Mouse (Mus musculus) lung, embryonic 16.5 days (tissue): ENCODE measurements around the gene Ldlrad1. TPM values are rescaled to one million over a fixed set of nuclear protein-coding genes. Genes with fewer than 3 reads are reported as not detected.

Experiments used
- ATAC-seq: fragments of 200-750 bp; cut with Nextera tagmentation; 2 replicates; pipeline ENCODE4 v1.8.0; 2017; ENCODE audit warnings: low read depth, mild to moderate bottlenecking, moderate library complexity
- H3K27ac ChIP-seq: fragments of 300-500 bp; sonication (generic); 2 replicates; pipeline ENCODE4 v1.5.1; 2014; ENCODE audit warnings: mild to moderate bottlenecking, control low read depth, low read length
- H3K27me3 ChIP-seq: fragments of 300-500 bp; sonication (generic); 2 replicates; pipeline ENCODE4 v1.6.1; 2014; ENCODE audit warnings: low read depth, low read length, mixed read lengths; ENCODE audit not compliant: control insufficient read depth, insufficient read depth
- H3K36me3 ChIP-seq: fragments of 300-500 bp; sonication (generic); 2 replicates; pipeline ENCODE4 v1.6.1; 2014; ENCODE audit warnings: low read length; ENCODE audit not compliant: control insufficient read depth, insufficient read depth
- H3K4me1 ChIP-seq: fragments of 300-500 bp; sonication (generic); replicated peaks from 2 replicates; pipeline ENCODE4 v1.6.1; 2014; ENCODE audit warnings: low read length, mixed read lengths; ENCODE audit not compliant: control insufficient read depth, insufficient read depth
- H3K4me2 ChIP-seq: fragments of 300-500 bp; sonication (generic); 2 replicates; pipeline ENCODE4 v1.6.1; 2014; ENCODE audit warnings: low read depth, low read length, control low read depth
- H3K4me3 ChIP-seq: fragments of 300-500 bp; sonication (generic); 2 replicates; pipeline ENCODE4 v1.5.1; 2014; ENCODE audit warnings: mild to moderate bottlenecking, low read length, control low read depth
- H3K9ac ChIP-seq: fragments of 300-500 bp; sonication (generic); 2 replicates; pipeline ENCODE4 v1.6.1; 2014; ENCODE audit warnings: low read length, control low read depth
- H3K9me3 ChIP-seq: fragments of 300-500 bp; sonication (generic); 2 replicates; pipeline ENCODE4 v1.6.1; 2016; ENCODE audit warnings: low read length; ENCODE audit not compliant: control insufficient read depth
- WGBS: fragments of 180-500 bp; shearing (Covaris S2); extraction: QIAGEN DNeasy Blood & Tissue Kit; methylation state at CpG from one replicate; pipeline ENCODE4 v1.1.7; 2014; 5-methylcytosine and 5-hydroxymethylcytosine counted together
- polyA plus RNA-seq: library from polyadenylated mRNA; unstranded; fragments of >200 nt; fragmentation: Nextera tagmentation; extraction: Ambion mirVana; gene quantifications from 2 replicates; pipeline ENCODE4 v1.2.1, GENCODE M21; 2015

Ldlrad1 gene
- polyA plus RNA-seq, 1 experiment from 2014 or later: 0.23 TPM

- Histone ChIP-seq H3K36me3 (peaks cover 42% of the 10 kb centered on the region), H3K27ac (no peak overlapping the region), H3K4me3 (no peak overlapping the region), H3K9ac (no peak overlapping the region), H3K9me3 (no peaks in the 10 kb centered on the region), H3K4me2 (no peak overlapping the region), H3K27me3 (no peaks in the 10 kb centered on the region), H3K4me1 (no peaks in the 10 kb centered on the region)
- 69% methylated on average over 7 of the region's 7 CpGs for WGBS
- ATAC-seq: no peak
These were observed 6.0 kb upstream of the Ldlrad1 start for GRCm38 (mm10) chr4:107203001-107203400.

DNA sequence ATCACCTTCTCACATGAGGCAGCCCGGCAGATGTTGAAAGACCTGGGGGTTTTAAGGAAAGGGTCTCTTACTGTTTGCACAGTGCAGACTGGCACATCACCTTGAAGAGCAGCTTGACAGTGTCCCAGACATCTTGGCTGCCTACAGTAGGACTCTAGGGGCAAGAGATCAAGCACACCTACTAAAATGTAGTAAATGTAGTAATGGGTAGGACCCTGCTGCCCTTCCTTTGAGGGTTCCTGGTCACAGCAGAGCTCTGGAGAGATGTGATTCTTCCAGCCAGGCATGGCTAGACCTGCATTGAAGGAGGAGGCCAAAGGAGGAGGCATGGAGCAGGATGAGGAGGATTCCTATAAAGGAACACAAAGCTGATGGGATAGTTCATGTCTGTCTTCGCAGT lies 2.0 kb upstream of the Ldlrad1 start:
- H3K9ac ChIP-seq: no peak overlapping the region
- no peak overlapping the region for H3K4me3 ChIP-seq
- no peak overlapping the region for H3K27ac ChIP-seq
- no peaks in the 10 kb centered on the region for H3K9me3 ChIP-seq
- no peak overlapping the region for H3K4me2 ChIP-seq
- H3K4me1 ChIP-seq: peaks cover 7% of the 10 kb centered on the region
- no peaks in the 10 kb centered on the region for H3K27me3 ChIP-seq
- ATAC-seq: no peak
- 90% methylated on average over 2 of the region's 2 CpGs for WGBS
- H3K36me3 ChIP-seq: peaks cover 17% of the 10 kb centered on the region

DNA sequence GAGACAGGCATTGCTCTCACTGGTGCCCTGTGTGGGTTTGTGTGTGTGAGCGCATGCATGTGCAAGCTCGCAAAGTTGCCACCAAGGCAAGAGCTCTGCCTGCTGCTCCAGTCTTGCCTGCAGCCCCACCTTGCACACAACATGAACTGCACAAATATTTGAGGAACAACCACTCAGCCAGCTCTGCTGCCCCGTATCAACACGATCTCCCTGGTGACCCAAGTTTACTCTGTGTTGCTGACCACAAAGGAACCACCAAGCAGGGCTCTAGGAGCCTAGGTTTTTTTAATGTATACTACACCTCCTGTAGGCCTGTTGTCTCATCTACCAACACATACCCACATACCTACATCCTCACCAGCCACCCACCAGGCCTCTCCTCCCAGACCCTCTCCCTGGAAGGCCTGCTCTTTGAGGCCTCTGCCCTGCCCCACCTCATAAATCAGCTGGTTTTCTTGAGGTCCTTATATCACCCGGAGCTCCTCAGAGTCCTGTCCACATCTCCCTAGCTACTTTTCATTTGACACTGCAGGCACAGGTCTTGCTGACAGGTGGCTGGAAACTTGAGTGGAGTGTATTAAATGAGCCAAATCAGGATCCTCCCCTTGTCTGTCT lies 1.6 kb downstream of the Ldlrad1 start:
- no peaks in the 10 kb centered on the region for H3K9me3 ChIP-seq
- peaks cover 2% of the 10 kb centered on the region; the same call in 1 of the 2 replicates for H3K36me3 ChIP-seq
- no peak overlapping the region for H3K4me3 ChIP-seq
- peak overlapping the region; percentile 40 for H3K27ac ChIP-seq
- peaks cover 10% of the 10 kb centered on the region for H3K4me1 ChIP-seq
- peak; percentile 72 for ATAC-seq
- no peak overlapping the region for H3K4me2 ChIP-seq
- no peak overlapping the region for H3K9ac ChIP-seq
- 44% methylated on average over 5 of the region's 5 CpGs for WGBS
- no peaks in the 10 kb centered on the region for H3K27me3 ChIP-seq

DNA sequence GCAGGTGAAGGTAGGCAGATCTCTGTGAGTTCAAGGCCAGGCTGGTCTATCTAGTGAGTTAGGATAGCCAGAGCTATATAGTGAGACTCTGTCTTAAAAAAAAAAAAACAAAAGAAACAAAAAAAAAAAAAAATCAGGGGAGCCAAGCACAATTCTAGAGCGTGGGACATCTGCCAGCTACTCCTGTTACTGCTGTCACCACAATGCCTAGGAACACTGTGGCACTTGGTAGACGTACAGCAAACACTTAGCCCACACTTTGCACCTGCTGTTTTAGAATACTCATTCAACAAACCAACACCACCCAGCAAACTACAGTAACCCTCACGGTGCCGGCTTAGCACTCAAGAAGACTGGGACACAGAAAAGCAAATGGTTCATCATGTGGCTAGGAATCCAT lies 2.5 kb downstream of the Ldlrad1 start:
- WGBS: 46% methylated on average over 4 of the region's 4 CpGs
- Histone ChIP-seq H3K4me2 (no peak overlapping the region), H3K9me3 (no peaks in the 10 kb centered on the region), H3K4me3 (no peak overlapping the region), H3K9ac (no peak overlapping the region), H3K4me1 (peaks cover 10% of the 10 kb centered on the region), H3K27ac (peak overlapping the region; percentile 40), H3K36me3 (no peaks in the 10 kb centered on the region; the same call in 1 of the 2 replicates), H3K27me3 (no peaks in the 10 kb centered on the region)
- ATAC-seq: peak; percentile 70

GRCm38 (mm10) chr4:107211936-107212335 lies 3.0 kb downstream of the Ldlrad1 start:
- H3K4me3 ChIP-seq: no peak overlapping the region
- no peak for ATAC-seq
- H3K9ac ChIP-seq: no peak overlapping the region
- no peaks in the 10 kb centered on the region; the same call in 1 of the 2 replicates for H3K36me3 ChIP-seq
- H3K4me2 ChIP-seq: no peak overlapping the region
- H3K4me1 ChIP-seq: peaks cover 10% of the 10 kb centered on the region
- H3K27me3 ChIP-seq: no peaks in the 10 kb centered on the region
- 68% methylated on average over 5 of the region's 5 CpGs for WGBS
- H3K27ac ChIP-seq: no peak overlapping the region
- H3K9me3 ChIP-seq: no peaks in the 10 kb centered on the region

DNA sequence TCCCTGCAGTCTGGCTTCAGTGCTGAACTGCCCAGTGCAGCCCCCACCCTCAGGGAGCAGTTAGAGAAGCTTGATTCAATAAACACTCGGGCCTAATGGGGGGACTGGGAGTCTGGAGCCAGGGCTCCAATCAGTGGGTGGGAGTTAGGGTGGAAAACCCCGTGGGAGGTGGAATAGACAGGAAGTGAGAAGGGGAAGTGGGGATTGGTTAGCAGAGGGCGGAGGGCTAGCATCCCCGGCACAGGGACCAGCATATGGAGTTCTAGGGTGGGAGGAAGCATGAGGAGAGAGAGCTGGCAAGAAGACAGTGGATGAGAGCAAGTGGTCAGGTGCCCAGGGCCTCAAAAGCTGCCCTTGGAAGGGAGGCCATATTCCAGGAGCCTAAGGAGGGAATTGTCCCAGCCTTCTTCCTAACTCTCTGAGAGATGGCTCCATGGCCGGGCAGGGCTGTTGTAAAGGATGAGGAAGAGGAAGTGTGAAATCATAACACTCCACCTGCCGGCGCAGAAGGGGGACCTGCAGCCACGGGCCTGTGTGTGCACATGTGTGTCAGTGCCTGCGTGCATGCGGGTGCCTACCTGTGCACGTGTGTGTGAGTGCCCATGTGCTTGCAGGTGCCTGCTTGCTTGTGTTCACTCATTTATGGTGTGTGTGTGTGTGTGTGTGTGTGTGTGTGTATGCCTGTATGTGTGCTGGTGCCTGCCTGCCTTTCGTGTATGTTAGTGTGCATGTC lies 4.5 kb downstream of the Ldlrad1 start:
- Histone ChIP-seq H3K36me3 (no peaks in the 10 kb centered on the region), H3K4me2 (no peak overlapping the region), H3K4me3 (no peak overlapping the region), H3K9me3 (no peaks in the 10 kb centered on the region), H3K27me3 (no peaks in the 10 kb centered on the region), H3K9ac (no peak overlapping the region), H3K27ac (no peak overlapping the region), H3K4me1 (peaks cover 10% of the 10 kb centered on the region)
- 55% methylated on average over 12 of the region's 12 CpGs for WGBS
- ATAC-seq: no peak

DNA sequence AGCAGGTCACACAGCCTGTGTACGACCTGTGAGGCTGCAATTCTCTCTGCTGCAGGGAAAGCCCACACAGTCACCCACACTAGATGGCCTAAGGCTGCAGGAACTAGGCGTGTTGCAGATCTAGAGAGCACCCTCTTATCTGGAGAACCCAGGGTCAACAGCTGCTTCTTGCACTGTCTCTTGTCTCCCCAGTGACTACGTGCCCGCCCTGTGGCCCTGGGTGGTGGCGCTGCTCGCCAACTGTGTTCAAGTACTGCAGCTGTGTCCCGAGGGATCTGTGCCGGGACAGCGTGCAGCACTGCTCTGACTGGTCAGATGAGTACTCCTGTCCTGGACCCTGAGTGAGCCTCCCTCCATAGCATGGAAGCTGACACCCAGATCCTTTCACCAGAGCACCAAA lies 8.6 kb downstream of the Ldlrad1 start:
- Histone ChIP-seq H3K4me2 (no peak overlapping the region), H3K27me3 (no peaks in the 10 kb centered on the region), H3K4me1 (peaks cover 4% of the 10 kb centered on the region; the same call in 1 of the 2 replicates), H3K27ac (no peak overlapping the region), H3K36me3 (no peaks in the 10 kb centered on the region), H3K9me3 (no peaks in the 10 kb centered on the region), H3K4me3 (no peak overlapping the region), H3K9ac (no peak overlapping the region)
- ATAC-seq: peak; percentile 27; the same call in 1 of the 2 replicates
- 49% methylated on average over 9 of the region's 9 CpGs for WGBS

GRCm38 (mm10) chr4:107221524-107221923 lies 12.5 kb downstream of the Ldlrad1 start:
- no peaks in the 10 kb centered on the region for H3K27me3 ChIP-seq
- H3K4me1 ChIP-seq: no peaks in the 10 kb centered on the region
- H3K9me3 ChIP-seq: no peaks in the 10 kb centered on the region
- H3K36me3 ChIP-seq: no peaks in the 10 kb centered on the region
- no peak overlapping the region for H3K4me2 ChIP-seq
- H3K27ac ChIP-seq: no peak overlapping the region
- H3K9ac ChIP-seq: no peak overlapping the region
- ATAC-seq: no peak
- H3K4me3 ChIP-seq: no peak overlapping the region
- WGBS: 74% methylated on average over 5 of the region's 5 CpGs

GRCm38 (mm10) chr4:107223225-107224204 lies 14.5 kb downstream of the Ldlrad1 start:
- H3K27ac ChIP-seq: no peak overlapping the region
- no peak overlapping the region for H3K4me2 ChIP-seq
- H3K4me1 ChIP-seq: no peaks in the 10 kb centered on the region
- no peaks in the 10 kb centered on the region for H3K9me3 ChIP-seq
- WGBS: 75% methylated on average over 11 of the region's 11 CpGs
- ATAC-seq: peak; percentile 34
- no peaks in the 10 kb centered on the region for H3K27me3 ChIP-seq
- H3K4me3 ChIP-seq: no peak overlapping the region
- H3K9ac ChIP-seq: no peak overlapping the region
- H3K36me3 ChIP-seq: no peaks in the 10 kb centered on the region
